ENCODE assay signal across 13 mouse cellular contexts in genomic region chr7:139492946-139493345, GRCm38 (mm10).
DNase-seq lines count a peak whose midpoint lies in the region; ATAC-seq and TF ChIP-seq lines count a peak whose summit lies in the region.
"Had no signal": no experiment of that assay in that cellular context is flagged by ENCODE, and none has a peak within 500 bp of the region (broad histone marks: within the 10 kb centered on the region; RNA-seq: fewer than 3 reads in every experiment).

No protein-coding gene starts in this region.

- POLR2A ChIA-PET in Patski (lab: Charles Lee): no interaction called here

- H3K27ac ChIP-seq in gastrocnemius, adult 2 months: no peak overlapping the region
- H3K27ac ChIP-seq in lung, embryonic 14.5 days (ENCODE audit: low read depth): no peak overlapping the region
- no peak overlapping the region for H3K27ac ChIP-seq in heart, embryonic 11.5 days (ENCODE audit: low read depth, low read length)
- H3K27ac ChIP-seq: hindbrain, embryonic 12.5 days had no signal

- TF ChIP-seq CTCF in gastrocnemius, adult 2 months (IDR thresholded peaks at IDR 0.05): peak; percentile 53
- peak; percentile 49 for TF ChIP-seq CTCF in lung, embryonic 14.5 days (IDR thresholded peaks at IDR 0.05; ENCODE audit: low read depth)
- TF ChIP-seq CTCF in Patski (IDR thresholded peaks at IDR 0.05): peak; percentile 79

- H3K4me3 ChIP-seq in gastrocnemius, adult 2 months: no peak overlapping the region
- H3K4me3 ChIP-seq in lung, embryonic 14.5 days (ENCODE audit: low read depth, low read length): no peak overlapping the region
- no peak overlapping the region for H3K4me3 ChIP-seq in heart, embryonic 11.5 days (ENCODE audit: low read depth, low read length)
- H3K4me3 ChIP-seq: hindbrain, embryonic 12.5 days had no signal

- intact Hi-C loops in gastrocnemius, adult 2 months (cut with DNase I): no loop called here

- in situ Hi-C loops in Patski (cut with MboI; ENCODE audit: low pct_unique_long_range_greater_than_20kb): loop anchor here (5.0 kb wide), 1 partner anchor 89 kb away; the partner anchor contains the start of gene Nkx6-2

- WGBS in lung, embryonic 14.5 days: 46% methylated on average over 2 of the region's 2 CpGs
- 50% methylated on average over 2 of the region's 2 CpGs for WGBS in heart, embryonic 11.5 days (ENCODE audit: insufficient replicate concordance)

- no peak for DNase-seq in gastrocnemius, adult 2 months
- no peak for DNase-seq in gastrocnemius, postnatal 4 days (ENCODE audit: low spot score in 2 of 2)
- DNase-seq in lung, embryonic 14.5 days: peak; percentile 34
- no peak for DNase-seq in lung, postnatal 14 days
- DNase-seq in Patski (ENCODE audit: low read depth, low spot score): no peak
- DNase-seq in retina, postnatal 1 day: peak; percentile 53
- no peak for DNase-seq in cerebellum, adult 18-20 months
- DNase-seq: heart, adult 11 months; left cerebral cortex, postnatal 4 days; lung, postnatal 4 days; right cerebral cortex, adult 18-20 months had no signal

- CTCF ChIA-PET in Patski (lab: Charles Lee): interaction anchor here (0.6 to 2.3 kb wide), 6 partner anchors 15 to 97 kb away, joined by 3 to 13 read pairs (median 4); no protein-coding TSS in a partner anchor

- no peaks in the 10 kb centered on the region for H3K4me1 ChIP-seq in lung, embryonic 14.5 days (ENCODE audit: insufficient read depth)
- H3K4me1 ChIP-seq in heart, embryonic 11.5 days (ENCODE audit: control insufficient read depth, insufficient read depth, low read length): peaks cover 3% of the 10 kb centered on the region
- H3K4me1 ChIP-seq: hindbrain, embryonic 12.5 days had no signal

- H3K36me3 ChIP-seq in lung, embryonic 14.5 days (ENCODE audit: insufficient read depth): no peaks in the 10 kb centered on the region
- H3K36me3 ChIP-seq in heart, embryonic 11.5 days (ENCODE audit: control insufficient read depth, insufficient read depth, low read length): no peaks in the 10 kb centered on the region
- H3K36me3 ChIP-seq: hindbrain, embryonic 12.5 days had no signal

- no peak overlapping the region for H3K4me2 ChIP-seq in lung, embryonic 14.5 days
- H3K4me2 ChIP-seq in heart, embryonic 11.5 days: no peak overlapping the region
- H3K4me2 ChIP-seq: hindbrain, embryonic 12.5 days had no signal

- H3K9ac ChIP-seq in lung, embryonic 14.5 days: no peak overlapping the region
- H3K9ac ChIP-seq in heart, embryonic 11.5 days (ENCODE audit: low read depth, low read length): no peak overlapping the region
- H3K9ac ChIP-seq: hindbrain, embryonic 12.5 days had no signal

- H3K27me3 ChIP-seq in lung, embryonic 14.5 days (ENCODE audit: insufficient read depth, low read length): no peaks in the 10 kb centered on the region
- no peaks in the 10 kb centered on the region for H3K27me3 ChIP-seq in Patski
- no peaks in the 10 kb centered on the region for H3K27me3 ChIP-seq in heart, embryonic 11.5 days (ENCODE audit: control insufficient read depth, insufficient read depth, low read length)

- no peak for ATAC-seq in lung, embryonic 14.5 days (ENCODE audit: insufficient read depth)
- ATAC-seq in Patski: peak; percentile 65
- no peak for ATAC-seq in heart, embryonic 11.5 days (replicated peaks; ENCODE audit: insufficient number of reproducible peaks, low FRiP score, low TSS enrichment)

- no peaks in the 10 kb centered on the region for H3K9me3 ChIP-seq in lung, embryonic 14.5 days (ENCODE audit: low read depth, low read length)
- H3K9me3 ChIP-seq in heart, embryonic 11.5 days (replicated peaks; ENCODE audit: control insufficient read depth, low read length): no peaks in the 10 kb centered on the region
- H3K9me3 ChIP-seq: hindbrain, embryonic 12.5 days had no signal

Comparison
In these comparisons a context has a peak if more than half of its experiments do, and no peak if none do; other contexts are left out.
1. DNase-seq: peak in lung, embryonic 14.5 days (single experiment) and retina, postnatal 1 day (single experiment); none in gastrocnemius, adult 2 months (single experiment), gastrocnemius, postnatal 4 days (0 of 2), lung, postnatal 14 days (single experiment), Patski (single experiment) and cerebellum, adult 18-20 months (0 of 2).
2. Peak in every context shown above with its lines, with median percentiles within 50 percentile points of each other: CTCF ChIP-seq.